In genomic region chr1:43964381-43964780, GRCm38 (mm10) we compare ENCODE assay signal across 29 mouse cellular contexts. TPM values are rescaled to one million over a fixed set of nuclear protein-coding genes. Genes with fewer than 3 reads are reported as not detected.
DNase-seq lines count a peak whose midpoint lies in the region; ATAC-seq and TF ChIP-seq lines count a peak whose summit lies in the region.
"Had no signal": no experiment of that assay in that cellular context is flagged by ENCODE, and none has a peak within 500 bp of the region (broad histone marks: within the 10 kb centered on the region; RNA-seq: fewer than 3 reads in every experiment).

No protein-coding gene starts in this region.

- ATAC-seq in lung, postnatal 0 days: no peak
- ATAC-seq: forebrain, embryonic 13.5 days; forebrain, embryonic 16.5 days; hindbrain, postnatal 0 days; inflammation-experienced regulatory T-cells, adult 6 months had no signal

- 87% methylated on average over 4 of the region's 4 CpGs for WGBS in lung, postnatal 0 days

- no peak overlapping the region for H3K4me2 ChIP-seq in lung, postnatal 0 days (replicated peaks; ENCODE audit: low read depth, low read length)
- H3K4me2 ChIP-seq: embryonic facial prominence, embryonic 13.5 days; forebrain, embryonic 13.5 days; heart, embryonic 12.5 days; heart, embryonic 15.5 days; hindbrain, embryonic 14.5 days had no signal

- no peaks in the 10 kb centered on the region for H3K9me3 ChIP-seq in lung, postnatal 0 days (ENCODE audit: low read length)
- H3K9me3 ChIP-seq: embryonic facial prominence, embryonic 10.5 days; embryonic facial prominence, embryonic 13.5 days; forebrain, embryonic 10.5 days; forebrain, embryonic 13.5 days; heart, embryonic 12.5 days; heart, embryonic 15.5 days had no signal

- no peaks in the 10 kb centered on the region for H3K27me3 ChIP-seq in lung, postnatal 0 days (replicated peaks; ENCODE audit: insufficient read depth, low read length)
- H3K27me3 ChIP-seq: embryonic facial prominence, embryonic 13.5 days; forebrain, embryonic 13.5 days; heart, embryonic 12.5 days; heart, embryonic 15.5 days had no signal

- no peak overlapping the region for H3K4me3 ChIP-seq in lung, postnatal 0 days (ENCODE audit: low read depth, low read length)
- H3K4me3 ChIP-seq: embryonic facial prominence, embryonic 10.5 days; embryonic facial prominence, embryonic 13.5 days; erythroblast, embryonic 14.5 days; forebrain, embryonic 10.5 days; forebrain, embryonic 13.5 days; heart, embryonic 12.5 days; heart, embryonic 15.5 days had no signal

- H3K36me3 ChIP-seq in lung, postnatal 0 days (ENCODE audit: insufficient read depth, low read length): 0 out of 2 replicates have a peak, but pooled peaks cover 3% of the 10 kb centered on the region

- H3K9ac ChIP-seq in lung, postnatal 0 days (replicated peaks; ENCODE audit: low read depth): no peak overlapping the region
- H3K9ac ChIP-seq: embryonic facial prominence, embryonic 13.5 days; forebrain, embryonic 13.5 days; heart, embryonic 12.5 days; heart, embryonic 15.5 days; hindbrain, embryonic 14.5 days had no signal

- H3K27ac ChIP-seq in lung, postnatal 0 days (ENCODE audit: low read length): no peak overlapping the region
- H3K27ac ChIP-seq: embryonic facial prominence, embryonic 10.5 days; embryonic facial prominence, embryonic 13.5 days; forebrain, embryonic 10.5 days; forebrain, embryonic 13.5 days; heart, embryonic 15.5 days; hindbrain, embryonic 14.5 days; hindbrain, postnatal 0 days had no signal

- TF ChIP-seq CTCF in lung, postnatal 0 days (IDR thresholded peaks at IDR 0.05): no peak

- DNase-seq in heart, adult 11 months: peak; percentile 69
- DNase-seq in heart, postnatal 4 days: no peak
- peak; percentile 22 for DNase-seq in ZHBTc4 (ENCODE audit: low read depth, low spot score)
- peak; percentile 70 for DNase-seq in urinary bladder, postnatal 14 days (ENCODE audit: low spot score)
- DNase-seq in right cerebral cortex, adult 18-20 months: no peak
- no peak for DNase-seq in lung, postnatal 0 days (ENCODE audit: low spot score)
- DNase-seq: adrenal gland, adult 2 months; adrenal gland, postnatal 14 days; cerebellum, adult 11 months; cerebellum, adult 8-10 months; cerebellum, postnatal 10 days; cerebellum, postnatal 36 days; embryo, embryonic 11 days; gastrocnemius, postnatal 10 days; gastrocnemius, postnatal 36 days; heart, adult 18-20 months; heart, postnatal 10 days; heart, postnatal 36 days had no signal

- TF ChIP-seq EP300 in lung, postnatal 0 days (IDR thresholded peaks at IDR 0.05): no peak

- no peaks in the 10 kb centered on the region for H3K4me1 ChIP-seq in lung, postnatal 0 days (ENCODE audit: insufficient read depth, low read depth, low read length)
- H3K4me1 ChIP-seq: embryonic facial prominence, embryonic 10.5 days; embryonic facial prominence, embryonic 13.5 days; forebrain, embryonic 10.5 days; forebrain, embryonic 13.5 days; heart, embryonic 12.5 days; heart, embryonic 15.5 days had no signal

RNA-seq across cellular contexts. Expression of gene Tpp2, which starts 30.9 kb away (rescaled TPM):
- total RNA-seq in heart, postnatal 4 days (2021): 10 to 100 TPM; 49.4 to 51.6 TPM
- 28.0 and 30.1 TPM in 2 replicates for polyA plus RNA-seq in lung, postnatal 0 days (2015; fragmentation: Nextera tagmentation; extraction: Ambion mirVana)

RNA-seq across cellular contexts. Expression of gene Mettl21c, which starts 55.5 kb away (rescaled TPM):
- not detected for total RNA-seq in heart, postnatal 4 days (2021)
- polyA plus RNA-seq in lung, postnatal 0 days (2015; fragmentation: Nextera tagmentation; extraction: Ambion mirVana): 0.30 and 0.38 TPM in 2 replicates
- total RNA-seq: adrenal gland, adult 2 months; adrenal gland, postnatal 14 days; heart, adult 18-20 months; heart, postnatal 10 days; heart, postnatal 36 days had no signal
- polyA plus RNA-seq: adrenal gland, adult 2 months; erythroblast, embryonic 14.5 days had no signal

Comparison
In these comparisons a context has a peak if more than half of its experiments do, and no peak if none do; other contexts are left out.
1. DNase-seq: peak in heart, adult 11 months (single experiment), ZHBTc4 (single experiment) and urinary bladder, postnatal 14 days (single experiment); none in heart, postnatal 4 days (single experiment), right cerebral cortex, adult 18-20 months (single experiment) and lung, postnatal 0 days (single experiment).